Mouse (Mus musculus) CH12.LX (cell line): ENCODE measurements around the gene E130208F15Rik. TPM values are rescaled to one million over a fixed set of nuclear protein-coding genes. Genes with fewer than 3 reads are reported as not detected.
A peak's percentile ranks its signal among the peaks of the same experiment; 100 is the strongest.

Source experiments
- DNase-seq: peaks from one replicate; pipeline ENCODE4 v3.0.0-alpha.2; 2013; ENCODE audit errors: extremely low read depth
- H3K27ac ChIP-seq: 2 replicates; pipeline ENCODE4 v1.5.1; 2012; ENCODE audit warnings: low read depth, mild to moderate bottlenecking, control low read depth, moderate library complexity; ENCODE audit not compliant: insufficient read depth
- H3K27me3 ChIP-seq: replicated peaks from 2 replicates; pipeline ENCODE3; 2012; ENCODE audit warnings: inconsistent platforms
- H3K36me3 ChIP-seq, 2 experiments: replicated peaks in 1 of 2; 2 replicates each; pipeline versions ENCODE3 to v1.6.1; 2012; ENCODE audit warnings: inconsistent platforms in 1 of 2, low read length in 1 of 2, mild to moderate bottlenecking in 1 of 2, mixed read lengths in 1 of 2, moderate library complexity in 1 of 2; ENCODE audit not compliant: control insufficient read depth in 1 of 2, insufficient read depth in 1 of 2
- H3K4me1 ChIP-seq, 2 experiments: 2 replicates each; pipeline ENCODE4 v1.6.1; 2012; ENCODE audit warnings: inconsistent platforms in 1 of 2, moderate library complexity in 1 of 2; ENCODE audit not compliant: insufficient read depth in 2 of 2, control insufficient read depth in 1 of 2
- H3K4me2 ChIP-seq: 2 replicates; pipeline ENCODE4 v1.6.1; 2012; ENCODE audit warnings: low read depth, mild to moderate bottlenecking, control low read depth; ENCODE audit not compliant: poor library complexity, insufficient read depth, severe bottlenecking
- H3K4me3 ChIP-seq, 3 experiments: fragments of 150-350 bp in 1 of 3; sonication (generic) in 1 of 3; replicated peaks in 1 of 3; 2 replicates each; pipeline versions ENCODE3 to v1.5.1; 2011 to 2012; ENCODE audit warnings: low read depth in 2 of 3, low read length in 2 of 3, mild to moderate bottlenecking in 2 of 3, moderate library complexity in 2 of 3, control low read depth in 1 of 3, improper control_type of control experiment in 1 of 3, inconsistent platforms in 1 of 3, mixed read lengths in 1 of 3; ENCODE audit not compliant: poor library complexity in 1 of 3
- H3K79me2 ChIP-seq: replicated peaks from 2 replicates; pipeline ENCODE4 v1.6.1; 2012; ENCODE audit warnings: mild to moderate bottlenecking, moderate library complexity; ENCODE audit not compliant: control insufficient read depth, poor library complexity, insufficient read depth, severe bottlenecking; ENCODE audit errors: extremely low read depth
- H3K9ac ChIP-seq: 2 replicates; pipeline ENCODE4 v1.6.1; 2012; ENCODE audit warnings: low read depth, mild to moderate bottlenecking, control low read depth, moderate library complexity; ENCODE audit not compliant: insufficient read depth
- H3K9me3 ChIP-seq: replicated peaks from 2 replicates; pipeline ENCODE3; 2012; ENCODE audit warnings: low read length, inconsistent platforms, mixed read lengths
- CHD1 ChIP-seq: IDR thresholded peaks from 2 replicates; pipeline ENCODE4 v1.6.1; 2012; ENCODE audit warnings: low read depth, low read length, improper control_type of control experiment, inconsistent platforms
- CHD2 ChIP-seq: IDR thresholded peaks from 2 replicates; pipeline ENCODE4 v1.6.1; 2011; ENCODE audit warnings: low read length, improper control_type of control experiment
- ELF1 ChIP-seq: IDR thresholded peaks from 2 replicates; pipeline ENCODE4 v1.6.1; 2014; ENCODE audit warnings: low read depth, mild to moderate bottlenecking, inconsistent platforms, low read length, improper control_type of control experiment
- ETS1 ChIP-seq: conservative IDR thresholded peaks from 2 replicates; pipeline ENCODE4 v1.6.1; 2012; ENCODE audit warnings: low read depth, mild to moderate bottlenecking, inconsistent platforms, low read length, improper control_type of control experiment, moderate library complexity
- KAT2A ChIP-seq: IDR thresholded peaks from 2 replicates; pipeline ENCODE4 v1.6.1; 2012; ENCODE audit warnings: low read length, improper control_type of control experiment, inconsistent platforms; ENCODE audit not compliant: insufficient replicate concordance
- PAX5 ChIP-seq: IDR thresholded peaks from 2 replicates; pipeline ENCODE4 v1.6.1; 2012; ENCODE audit warnings: low read length, inconsistent platforms, mixed read lengths
- POLR2A ChIP-seq: IDR thresholded peaks from 2 replicates; pipeline ENCODE4 v1.6.1; 2011; ENCODE audit warnings: low read depth, mild to moderate bottlenecking, improper control_type of control experiment, low read length
- RAD21 ChIP-seq: IDR thresholded peaks from 2 replicates; pipeline ENCODE4 v1.6.1; 2011; ENCODE audit warnings: low read depth, mild to moderate bottlenecking, low read length, improper control_type of control experiment, moderate library complexity
- RCOR1 ChIP-seq: conservative IDR thresholded peaks from 2 replicates; pipeline ENCODE4 v1.6.1; 2012; ENCODE audit warnings: low read depth, mild to moderate bottlenecking, inconsistent platforms, low read length, improper control_type of control experiment
- SMC3 ChIP-seq: IDR thresholded peaks from 2 replicates; pipeline ENCODE4 v1.6.1; 2011; ENCODE audit warnings: low read depth, low read length, improper control_type of control experiment
- TCF12 ChIP-seq: IDR thresholded peaks from 2 replicates; pipeline ENCODE4 v1.6.1; 2014; ENCODE audit warnings: low read depth, mild to moderate bottlenecking, inconsistent platforms, low read length, improper control_type of control experiment
- UBTF ChIP-seq: IDR thresholded peaks from 2 replicates; pipeline ENCODE4 v1.6.1; 2012; ENCODE audit warnings: low read depth, mild to moderate bottlenecking, inconsistent platforms, low read length, improper control_type of control experiment, moderate library complexity
- USF1 ChIP-seq: IDR thresholded peaks from 2 replicates; pipeline ENCODE4 v1.6.1; 2014; ENCODE audit warnings: low read depth, mild to moderate bottlenecking, inconsistent platforms, low read length, improper control_type of control experiment
- dilution Hi-C: fragments of 300-500 bp; cut with MboI; formaldehyde crosslinking; loops from 2 replicates; pipeline ENCODE4 v1.14.3; 2020; ENCODE audit warnings: low sequenced_read_pairs; ENCODE audit not compliant: extremely low pct_unique_long_range_greater_than_20kb, extremely low pct_ligation_motif_present
- in situ Hi-C: fragments of 300-500 bp; cut with MboI; formaldehyde crosslinking; loops from 3 replicates; pipeline ENCODE4 v1.14.3; 2019; ENCODE audit warnings: low sequenced_read_pairs, low pct_ligation_motif_present, low pct_unique_long_range_greater_than_20kb, mixed read lengths
- polyA plus RNA-seq: library from polyadenylated mRNA; unstranded; fragments of >175 nt; gene quantifications from 2 replicates; pipeline ENCODE4 v1.2.1, GENCODE M21; 2012; ENCODE audit warnings: low read depth; ENCODE audit not compliant: insufficient read length
- total RNA-seq, 2 experiments: library from RNA; depleted of rRNA; stranded (reverse); fragments of 300-350 nt in 1 of 2; fragments of >200 nt in 1 of 2; gene quantifications; 2 replicates each; pipeline ENCODE4 v1.2.3; 2012 to 2014

Gene E130208F15Rik
- total and polyA plus RNA-seq, 3 experiments, result 0.70 to 9.7 (median 5.6) TPM

DNA sequence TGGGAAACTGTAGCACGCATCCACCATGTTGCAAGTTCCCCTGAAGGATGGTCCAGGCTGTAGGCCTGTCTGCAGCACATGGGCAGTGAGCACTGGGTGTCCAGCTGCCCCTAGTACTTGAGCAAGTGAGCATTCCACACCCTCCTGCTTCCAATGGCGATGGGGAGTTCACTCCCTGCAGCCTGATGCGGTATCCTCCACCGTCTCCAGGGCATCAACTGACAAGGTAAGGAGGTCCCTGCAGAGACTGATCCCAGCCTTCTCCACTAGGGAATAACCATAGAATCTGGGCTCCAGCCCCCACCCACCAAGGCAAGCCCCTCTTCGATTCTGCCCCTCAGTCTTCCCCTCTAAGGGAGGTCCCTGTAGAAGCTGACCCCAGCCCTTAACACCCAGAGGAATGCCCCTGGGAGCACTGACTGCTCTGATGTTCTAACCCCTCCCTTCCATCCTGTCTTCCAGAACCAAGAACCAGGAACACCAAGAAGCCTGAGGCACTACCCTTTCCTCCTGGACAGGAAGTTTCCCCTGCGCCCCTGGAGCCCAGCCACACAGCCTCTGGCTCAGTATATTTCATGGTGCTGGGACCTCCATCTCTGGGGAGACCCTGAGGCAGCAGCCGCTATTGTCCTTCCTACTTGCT lies 32.3 kb upstream of the E130208F15Rik start:
- Histone ChIP-seq H3K4me3 (no peak overlapping the region), H3K9ac (no peak overlapping the region), H3K27ac (no peak overlapping the region), H3K79me2 (no peaks in the 10 kb centered on the region), H3K27me3 (peaks cover 79% of the 10 kb centered on the region)
- TF ChIP-seq RCOR1 (no peak), USF1 (no peak), CHD1 (no peak), POLR2A (no peak), SMC3 (no peak), CHD2 (no peak), PAX5 (no peak), RAD21 (no peak), UBTF (no peak), TCF12 (no peak), ELF1 (no peak), KAT2A (no peak)
- TF ChIP-seq, all 38 proteins: peak for 0
- Histone ChIP-seq H3K36me3 (no peaks in the 10 kb centered on the region), H3K9me3 (no peaks in the 10 kb centered on the region), H3K4me2 (no peak overlapping the region), H3K4me1 (peaks cover 0 to 3% of the 10 kb centered on the region in 2 experiments; a peak in 1 of 4 replicates)
- DNase-seq, result no peak
- in situ Hi-C loops, result no loop called here
- dilution Hi-C loops, result no loop called here

GRCm38 (mm10) chr7:30289714-30290399 lies 31.7 kb upstream of the E130208F15Rik start:
- peaks cover 0 to 3% of the 10 kb centered on the region in 2 experiments; a peak in 1 of 4 replicates for H3K4me1 ChIP-seq
- no peaks in the 10 kb centered on the region for H3K9me3 ChIP-seq
- no peak for DNase-seq
- TF ChIP-seq ETS1 (no peak), RAD21 (peak; percentile 4)
- TF ChIP-seq, all 38 proteins: peak for 1
- no peak overlapping the region for H3K9ac ChIP-seq
- H3K27ac ChIP-seq, result no peak overlapping the region
- no peaks in the 10 kb centered on the region for H3K79me2 ChIP-seq
- H3K27me3 ChIP-seq, result peaks cover 85% of the 10 kb centered on the region
- no peaks in the 10 kb centered on the region for H3K36me3 ChIP-seq
- H3K4me2 ChIP-seq, result no peak overlapping the region
- no peak overlapping the region for H3K4me3 ChIP-seq
- in situ Hi-C loops (no loop called here), dilution Hi-C loops (no loop called here)
